Comparison of ENCODE assay signal across 10 mouse cellular contexts in genomic region chr4:106474241-106474640, GRCm38 (mm10). TPM values are rescaled to one million over a fixed set of nuclear protein-coding genes. Genes with fewer than 3 reads are reported as not detected.
DNase-seq lines count a peak whose midpoint lies in the region; ATAC-seq and TF ChIP-seq lines count a peak whose summit lies in the region.
"Had no signal": no experiment of that assay in that cellular context is flagged by ENCODE, and none has a peak within 500 bp of the region (broad histone marks: within the 10 kb centered on the region; RNA-seq: fewer than 3 reads in every experiment).

No protein-coding gene starts in this region.

- no peak overlapping the region for H3K4me3 ChIP-seq in ES-Bruce4 (ENCODE audit: low read depth, low read length)
- no peak overlapping the region for H3K4me3 ChIP-seq in forebrain, embryonic 12.5 days (replicated peaks)
- no peak overlapping the region for H3K4me3 ChIP-seq in intestine, embryonic 15.5 days (replicated peaks)
- H3K4me3 ChIP-seq in limb, embryonic 11.5 days (ENCODE audit: low read depth, low read length) = no peak overlapping the region
- H3K4me3 ChIP-seq in myocyte = no peak overlapping the region
- H3K4me3 ChIP-seq: heart, embryonic 15.5 days had no signal

- no peaks in the 10 kb centered on the region for H3K4me1 ChIP-seq in ES-Bruce4 (ENCODE audit: control insufficient read depth, insufficient read depth, low read length)
- peaks cover 2% of the 10 kb centered on the region; the same call in 1 of the 2 replicates for H3K4me1 ChIP-seq in forebrain, embryonic 12.5 days
- H3K4me1 ChIP-seq in intestine, embryonic 15.5 days (replicated peaks) = no peaks in the 10 kb centered on the region
- H3K4me1 ChIP-seq in limb, embryonic 11.5 days (ENCODE audit: control insufficient read depth, insufficient read depth, low read length) = no peaks in the 10 kb centered on the region
- H3K4me1 ChIP-seq: heart, embryonic 15.5 days had no signal

- H3K9me3 ChIP-seq in ES-Bruce4 (replicated peaks; ENCODE audit: control insufficient read depth, insufficient read depth, low read length, poor library complexity, severe bottlenecking) = no peaks in the 10 kb centered on the region
- H3K9me3 ChIP-seq in forebrain, embryonic 12.5 days = no peaks in the 10 kb centered on the region
- H3K9me3 ChIP-seq in intestine, embryonic 15.5 days = no peaks in the 10 kb centered on the region
- H3K9me3 ChIP-seq in limb, embryonic 11.5 days (ENCODE audit: control insufficient read depth, low read length) = no peaks in the 10 kb centered on the region
- H3K9me3 ChIP-seq: heart, embryonic 15.5 days had no signal

- 3% methylated on average over 6 of the region's 6 CpGs for WGBS in forebrain, embryonic 12.5 days
- 7% methylated on average over 6 of the region's 6 CpGs for WGBS in intestine, embryonic 15.5 days
- WGBS in limb, embryonic 11.5 days = 5% methylated on average over 6 of the region's 6 CpGs

- H3K9ac ChIP-seq in ES-Bruce4 (ENCODE audit: low read depth, poor library complexity, severe bottlenecking) = no peak overlapping the region
- no peak overlapping the region for H3K9ac ChIP-seq in forebrain, embryonic 12.5 days
- H3K9ac ChIP-seq in intestine, embryonic 15.5 days = no peak overlapping the region
- H3K9ac ChIP-seq in limb, embryonic 11.5 days (ENCODE audit: low read length) = no peak overlapping the region
- H3K9ac ChIP-seq: heart, embryonic 15.5 days had no signal

- H3K79me2 ChIP-seq in myocyte (ENCODE audit: control insufficient read depth, insufficient read depth) = no peaks in the 10 kb centered on the region

- ATAC-seq in forebrain, embryonic 12.5 days (ENCODE audit: low FRiP score) = peak; percentile 81
- ATAC-seq in intestine, embryonic 15.5 days = peak; percentile 57
- ATAC-seq in limb, embryonic 11.5 days (ENCODE audit: insufficient number of reproducible peaks, low FRiP score, low TSS enrichment, low read depth) = no peak

- H3ac ChIP-seq in myocyte (ENCODE audit: control insufficient read depth, insufficient read length) = no peak overlapping the region

- H3K4me2 ChIP-seq in forebrain, embryonic 12.5 days = no peak overlapping the region
- no peak overlapping the region for H3K4me2 ChIP-seq in intestine, embryonic 15.5 days (replicated peaks)
- no peak overlapping the region for H3K4me2 ChIP-seq in limb, embryonic 11.5 days (ENCODE audit: low read depth, severe bottlenecking)
- no peak overlapping the region for H3K4me2 ChIP-seq in myocyte (ENCODE audit: low read depth)
- H3K4me2 ChIP-seq: heart, embryonic 15.5 days had no signal

- no peak overlapping the region for H3K27ac ChIP-seq in ES-Bruce4 (ENCODE audit: insufficient read depth, low read length)
- no peak overlapping the region for H3K27ac ChIP-seq in forebrain, embryonic 12.5 days
- no peak overlapping the region for H3K27ac ChIP-seq in intestine, embryonic 15.5 days
- H3K27ac ChIP-seq in limb, embryonic 11.5 days (replicated peaks; ENCODE audit: low read depth, low read length) = no peak overlapping the region
- H3K27ac ChIP-seq: heart, embryonic 15.5 days had no signal

- no peaks in the 10 kb centered on the region for H3K27me3 ChIP-seq in ES-Bruce4 (ENCODE audit: control insufficient read depth, insufficient read depth, low read length, poor library complexity, severe bottlenecking)
- H3K27me3 ChIP-seq in forebrain, embryonic 12.5 days = 0 out of 2 replicates have a peak, but pooled peaks cover 3% of the 10 kb centered on the region
- no peaks in the 10 kb centered on the region for H3K27me3 ChIP-seq in intestine, embryonic 15.5 days (replicated peaks)
- H3K27me3 ChIP-seq in limb, embryonic 11.5 days (ENCODE audit: control insufficient read depth, insufficient read depth, low read length) = no peaks in the 10 kb centered on the region
- peaks cover 16% of the 10 kb centered on the region for H3K27me3 ChIP-seq in myocyte (ENCODE audit: control insufficient read depth, insufficient read depth, insufficient read length)
- H3K27me3 ChIP-seq: heart, embryonic 15.5 days had no signal

- H3K36me3 ChIP-seq in ES-Bruce4 (ENCODE audit: control insufficient read depth, insufficient read depth, low read length, poor library complexity, severe bottlenecking) = no peaks in the 10 kb centered on the region
- no peaks in the 10 kb centered on the region for H3K36me3 ChIP-seq in forebrain, embryonic 12.5 days (replicated peaks)
- no peaks in the 10 kb centered on the region for H3K36me3 ChIP-seq in intestine, embryonic 15.5 days
- H3K36me3 ChIP-seq in limb, embryonic 11.5 days (ENCODE audit: control insufficient read depth, insufficient read depth, low read length) = no peaks in the 10 kb centered on the region
- no peaks in the 10 kb centered on the region for H3K36me3 ChIP-seq in myocyte (ENCODE audit: control insufficient read depth, insufficient read depth)
- H3K36me3 ChIP-seq: heart, embryonic 15.5 days had no signal

- TF ChIP-seq CTCF in ES-Bruce4 (IDR thresholded peaks at IDR 0.05; ENCODE audit: low read depth, low read length) = peak; percentile 94

- peak; percentile 64 for DNase-seq in 416B (ENCODE audit: low read depth)
- peak; percentile 49 for DNase-seq in cerebellum, adult 11 months
- peak; percentile 82 for DNase-seq in limb, embryonic 11.5 days (ENCODE audit: low spot score)
- peak; percentile 33 to 65 for DNase-seq in thymus, postnatal 10 days (ENCODE audit: low spot score in 2 of 2)

- TF ChIP-seq EP300 in ES-Bruce4 (IDR thresholded peaks at IDR 0.05; ENCODE audit: insufficient read depth, low read depth, low read length) = no peak

- TF ChIP-seq POLR2A in ES-Bruce4 (IDR thresholded peaks at IDR 0.05; ENCODE audit: insufficient read depth, low read length) (no peak), myocyte (IDR thresholded peaks at IDR 0.05; ENCODE audit: insufficient read length, low read depth) (no peak)

TF ChIP-seq in myocyte, 11 proteins besides CTCF, POLR2A, EP300 and RAD21:
- TF ChIP-seq REST (IDR thresholded peaks at IDR 0.05; ENCODE audit: insufficient read depth, insufficient read length) (no peak), TCF3 (IDR thresholded peaks at IDR 0.05; ENCODE audit: insufficient read length, low read depth) (no peak), MYOG (IDR thresholded peaks at IDR 0.05; ENCODE audit: control insufficient read depth in 1 of 3, insufficient read depth in 1 of 3, insufficient read length in 2 of 3, low read depth in 2 of 3) (peak; percentile 8 to 79 (median 47)), MAX (IDR thresholded peaks at IDR 0.05; ENCODE audit: low read depth) (no peak), MYOD1 (IDR thresholded peaks at IDR 0.05; ENCODE audit: control insufficient read depth in 1 of 3, insufficient read length in 2 of 3, low read depth in 2 of 3) (peak in 2 of 3 experiments; percentile 73)

RNA-seq across cellular contexts. Expression of gene Pcsk9, which starts 10.1 kb away (rescaled TPM):
- polyA plus RNA-seq in ES-Bruce4 (2011; ENCODE audit: insufficient read depth, insufficient read length, low read depth, missing spikeins) = 1.2 and 1.3 TPM in 2 replicates
- 3.5 and 4.9 TPM in 2 replicates for polyA plus RNA-seq in forebrain, embryonic 12.5 days (2016; fragmentation: Nextera tagmentation; extraction: Ambion mirVana)
- 155 and 161 TPM in 2 replicates for polyA plus RNA-seq in intestine, embryonic 15.5 days (2015; fragmentation: Nextera tagmentation; extraction: Ambion mirVana)
- polyA plus RNA-seq in limb, embryonic 11.5 days (2014; fragmentation: Nextera tagmentation; extraction: Ambion mirVana) = 0.89 and 0.98 TPM in 2 replicates
- polyA plus RNA-seq in myocyte (2012; fragmentation: generic; extraction: Trizol) = 5.9 TPM

RNA-seq across cellular contexts. Expression of gene Bsnd, which starts 17.8 kb away (rescaled TPM):
- not detected in 2 replicates for polyA plus RNA-seq in ES-Bruce4 (2011; ENCODE audit: insufficient read depth, insufficient read length, low read depth, missing spikeins)
- polyA plus RNA-seq in forebrain, embryonic 12.5 days (2016; fragmentation: Nextera tagmentation; extraction: Ambion mirVana) = not detected in 2 replicates
- polyA plus RNA-seq in intestine, embryonic 15.5 days (2015; fragmentation: Nextera tagmentation; extraction: Ambion mirVana) = not detected in 2 replicates
- not detected in 2 replicates for polyA plus RNA-seq in limb, embryonic 11.5 days (2014; fragmentation: Nextera tagmentation; extraction: Ambion mirVana)
- not detected for polyA plus RNA-seq in myocyte (2012; fragmentation: generic; extraction: Trizol)
- polyA plus RNA-seq: heart, embryonic 15.5 days; stomach, embryonic 14.5 days had no signal

Comparison
In these comparisons a context has a peak if more than half of its experiments do, and no peak if none do; other contexts are left out.
1. RNA of gene Pcsk9, which starts 10.1 kb away (polyA plus RNA-seq): 155 to 161 TPM in intestine, embryonic 15.5 days; 5.9 TPM in myocyte (single experiment), 3.5 to 4.9 TPM in forebrain, embryonic 12.5 days, 1.2 to 1.3 TPM in ES-Bruce4 and 0.89 to 0.98 TPM in limb, embryonic 11.5 days; every median in the first group is over 10 times any median in the second.
2. Peak in every context shown above with its lines, with median percentiles within 50 percentile points of each other: DNase-seq.